Mouse (Mus musculus): ENCODE measurements around the gene Ngdn. TPM values are rescaled to one million over a fixed set of nuclear protein-coding genes. Genes with fewer than 3 reads are reported as not detected.

Gene Ngdn
- polyA plus RNA-seq, 1 experiment from 2014 or later: 70.7 TPM

DNA sequence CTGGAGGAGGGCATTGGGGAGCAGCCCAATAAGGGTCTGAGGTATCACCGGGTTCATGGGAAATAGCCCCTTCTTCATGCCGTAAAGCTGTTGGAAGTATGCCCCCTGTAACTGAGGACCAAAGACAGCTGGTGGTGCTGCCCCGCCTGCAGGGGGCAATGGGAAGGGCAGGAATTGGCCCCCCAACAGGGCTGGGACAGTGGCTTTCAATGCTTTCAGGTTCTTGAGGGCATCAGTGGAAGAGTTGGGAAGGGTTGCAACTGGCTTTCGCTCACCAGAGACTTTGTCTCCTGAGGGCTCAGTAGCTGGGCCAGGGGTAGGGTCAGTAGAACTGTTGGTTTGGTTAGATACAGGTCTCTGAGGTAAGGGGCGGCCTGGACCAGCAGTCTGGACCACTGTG, 47.9 kb downstream of the Ngdn start:
- Histone ChIP-seq H3K36me3 (peaks cover 25% of the 10 kb centered on the region), H3K27me3 (no peaks in the 10 kb centered on the region), H3K4me3 (replicated peaks) (no peak overlapping the region), H3K9ac (no peak overlapping the region), H3K27ac (replicated peaks) (no peak overlapping the region), H3K4me2 (replicated peaks) (no peak overlapping the region), H3K4me1 (peaks cover 29% of the 10 kb centered on the region), H3K9me3 (replicated peaks) (no peaks in the 10 kb centered on the region)
- 89% methylated on average over 5 of the region's 5 CpGs for WGBS
- no peak for ATAC-seq (ENCODE audit: insufficient number of reproducible peaks, low FRiP score, low TSS enrichment, low read depth)

DNA sequence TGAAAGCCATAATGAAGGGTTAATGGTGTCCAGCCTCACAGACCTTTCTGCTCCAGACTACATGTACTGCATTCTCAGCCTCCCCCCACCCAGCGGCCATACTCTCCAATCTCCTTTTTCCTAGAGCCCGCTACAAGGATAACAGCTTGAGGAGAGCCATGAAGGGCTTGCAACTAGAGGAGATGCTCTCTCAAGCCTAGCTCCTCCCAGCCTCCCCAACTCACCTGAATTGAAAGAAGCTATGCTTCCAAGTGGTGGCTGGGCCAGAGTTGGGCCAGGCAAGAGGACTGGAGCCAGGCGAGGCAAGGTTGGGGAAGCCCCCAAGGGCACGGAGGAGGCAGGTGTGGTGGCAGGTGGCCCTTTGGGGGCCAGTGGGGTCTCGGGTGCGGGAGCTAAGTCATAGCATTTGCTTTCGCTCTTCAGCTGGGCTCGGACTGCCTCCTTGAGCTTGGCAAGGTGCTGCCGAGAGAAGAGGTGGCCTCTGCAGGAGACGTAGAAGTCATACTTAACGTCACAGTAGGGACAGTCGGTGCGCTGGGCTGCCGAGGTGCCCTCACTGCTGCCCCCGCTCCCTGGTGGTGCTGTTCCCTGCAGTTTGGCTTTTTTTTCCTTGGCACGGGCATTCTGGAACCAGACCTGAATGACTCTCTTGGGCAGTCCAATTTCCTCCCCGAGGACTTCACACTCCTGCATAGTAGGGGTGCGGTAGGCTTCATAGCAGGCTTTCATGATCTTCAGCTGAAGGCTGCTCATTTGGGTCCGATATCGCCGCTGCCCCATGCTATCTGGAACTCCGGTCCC, 48.5 kb downstream of the Ngdn start:
- 84% methylated on average over 22 of the region's 22 CpGs for WGBS
- Histone ChIP-seq H3K4me3 (replicated peaks) (no peak overlapping the region), H3K4me1 (peaks cover 29% of the 10 kb centered on the region), H3K27me3 (no peaks in the 10 kb centered on the region), H3K9ac (no peak overlapping the region), H3K9me3 (replicated peaks) (no peaks in the 10 kb centered on the region), H3K27ac (replicated peaks) (no peak overlapping the region), H3K36me3 (peaks cover 25% of the 10 kb centered on the region), H3K4me2 (replicated peaks) (no peak overlapping the region)
- no peak for ATAC-seq (ENCODE audit: insufficient number of reproducible peaks, low FRiP score, low TSS enrichment, low read depth)

DNA sequence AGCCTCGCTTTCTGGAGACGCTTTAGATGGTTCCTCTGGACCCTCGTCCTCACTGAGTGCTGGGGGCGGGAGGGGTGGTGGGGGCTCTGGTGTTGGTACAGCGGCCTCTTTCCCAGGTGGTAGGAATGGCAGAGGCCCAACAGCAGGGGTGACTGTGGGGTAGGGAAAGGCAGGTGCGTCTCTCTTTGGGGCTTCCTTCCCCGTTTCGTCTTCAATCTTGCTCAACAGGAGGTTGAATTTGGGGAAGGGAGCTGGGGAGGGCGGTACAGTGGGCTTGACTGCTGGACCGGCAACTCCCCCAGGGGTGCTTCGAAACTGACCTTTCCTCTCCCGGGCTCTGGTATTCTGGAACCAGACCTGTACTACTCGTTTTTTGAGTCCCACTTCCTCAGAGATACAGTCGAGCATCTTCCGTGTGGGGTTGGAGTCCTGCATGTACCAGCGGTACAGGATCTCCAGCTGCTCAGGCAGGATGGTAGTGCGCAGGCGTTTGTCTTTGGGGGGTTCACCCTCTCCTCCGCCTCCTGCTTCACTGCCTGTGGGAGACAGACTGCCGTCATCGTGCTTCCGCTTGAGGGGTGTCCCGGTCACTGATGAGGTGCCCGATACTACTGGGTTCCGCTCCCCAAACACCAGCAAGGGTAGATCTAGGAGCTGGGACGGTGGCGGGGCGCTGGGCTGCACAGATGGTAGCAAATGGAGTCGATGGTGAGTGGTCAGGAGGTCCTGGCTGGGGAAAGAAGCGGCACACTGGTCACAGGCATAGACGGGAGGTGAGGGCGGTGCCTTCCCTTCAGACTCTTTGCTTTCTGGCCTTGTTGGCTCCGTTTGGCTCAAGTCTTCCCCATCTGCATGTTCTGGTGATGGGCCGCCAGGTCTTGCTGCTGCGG, 49.5 kb downstream of the Ngdn start:
- ATAC-seq (ENCODE audit: insufficient number of reproducible peaks, low FRiP score, low TSS enrichment, low read depth): no peak
- peaks cover 23% of the 10 kb centered on the region for H3K4me1 ChIP-seq
- H3K36me3 ChIP-seq: peaks cover 25% of the 10 kb centered on the region
- WGBS: 79% methylated on average over 35 of the region's 35 CpGs
- no peaks in the 10 kb centered on the region for H3K9me3 ChIP-seq (replicated peaks)
- H3K27me3 ChIP-seq: no peaks in the 10 kb centered on the region
- H3K4me3 ChIP-seq (replicated peaks): no peak overlapping the region
- no peak overlapping the region for H3K9ac ChIP-seq
- no peak overlapping the region for H3K4me2 ChIP-seq (replicated peaks)
- no peak overlapping the region for H3K27ac ChIP-seq (replicated peaks)

DNA sequence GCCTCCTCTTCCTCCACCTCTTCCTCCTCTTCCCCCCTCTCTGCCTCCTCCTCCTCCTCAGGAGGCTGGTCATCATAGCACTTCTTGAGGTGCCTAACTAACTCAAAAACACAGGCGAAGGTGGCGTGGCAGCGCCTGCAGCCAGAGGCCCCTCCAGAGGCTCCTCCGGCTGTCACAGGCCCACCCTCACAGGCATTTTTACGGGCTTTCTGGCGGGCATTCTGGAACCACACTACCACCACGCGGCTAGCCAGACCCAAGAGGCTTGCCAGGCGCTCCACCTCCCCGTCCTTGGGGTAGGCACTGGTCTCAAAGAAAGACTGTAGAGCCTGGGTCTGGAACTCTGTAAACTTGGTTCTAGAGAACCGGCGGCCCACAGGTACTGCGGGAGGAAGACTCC, 50.1 kb downstream of the Ngdn start:
- no peak for ATAC-seq (ENCODE audit: insufficient number of reproducible peaks, low FRiP score, low TSS enrichment, low read depth)
- Histone ChIP-seq H3K4me2 (replicated peaks) (no peak overlapping the region), H3K4me3 (replicated peaks) (no peak overlapping the region), H3K9me3 (replicated peaks) (no peaks in the 10 kb centered on the region), H3K9ac (no peak overlapping the region), H3K4me1 (peaks cover 21% of the 10 kb centered on the region), H3K27ac (replicated peaks) (no peak overlapping the region), H3K27me3 (no peaks in the 10 kb centered on the region), H3K36me3 (peaks cover 25% of the 10 kb centered on the region)
- WGBS: 87% methylated on average over 13 of the region's 13 CpGs

DNA sequence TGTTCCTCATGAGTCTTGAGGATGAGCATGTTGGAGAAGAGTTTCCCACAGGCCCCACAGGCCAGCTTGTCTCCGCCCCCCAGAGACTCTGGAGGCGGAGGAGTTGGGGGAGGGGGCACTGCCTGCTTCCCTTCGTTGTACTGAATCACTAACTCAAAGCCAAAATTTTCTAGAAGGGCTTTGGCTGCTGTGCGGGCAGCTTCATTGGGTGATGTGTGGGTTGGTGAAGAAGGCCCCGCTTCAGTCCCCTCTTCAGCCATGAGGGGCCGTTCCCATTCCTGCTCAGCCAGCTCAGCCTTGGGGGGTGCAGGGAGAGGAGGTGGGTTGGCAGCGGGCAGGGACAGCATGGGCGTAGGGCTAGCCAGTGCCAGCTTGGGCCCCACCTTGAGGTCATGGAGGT, 50.8 kb downstream of the Ngdn start:
- no peak for ATAC-seq (ENCODE audit: insufficient number of reproducible peaks, low FRiP score, low TSS enrichment, low read depth)
- Histone ChIP-seq H3K9ac (no peak overlapping the region), H3K27me3 (no peaks in the 10 kb centered on the region), H3K36me3 (peaks cover 25% of the 10 kb centered on the region), H3K9me3 (replicated peaks) (no peaks in the 10 kb centered on the region), H3K27ac (replicated peaks) (no peak overlapping the region), H3K4me1 (peaks cover 18% of the 10 kb centered on the region), H3K4me2 (replicated peaks) (no peak overlapping the region), H3K4me3 (replicated peaks) (no peak overlapping the region)
- WGBS: 85% methylated on average over 8 of the region's 8 CpGs

DNA sequence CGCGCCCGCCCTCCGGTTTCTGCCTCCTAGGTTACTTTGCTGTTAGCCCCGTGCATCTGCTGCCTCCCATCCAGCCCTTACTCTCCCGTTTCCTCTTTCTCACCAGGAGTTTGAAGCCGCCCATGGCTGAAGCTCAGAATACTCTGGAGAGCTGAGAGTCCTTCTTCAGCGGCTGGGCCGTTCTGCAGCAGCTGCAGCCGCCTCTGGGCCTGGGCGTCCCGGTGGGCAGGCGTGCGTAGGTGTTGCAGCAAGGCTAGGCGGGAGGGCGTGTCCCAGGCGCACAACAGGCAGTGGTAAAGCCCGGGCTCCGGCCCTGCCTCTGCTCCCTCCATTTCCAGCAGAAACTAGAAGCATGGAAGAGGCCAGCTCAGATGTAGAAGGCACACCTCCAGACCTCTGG, 56.5 kb downstream of the Ngdn start:
- WGBS: 28% methylated on average over 19 of the region's 19 CpGs
- H3K36me3 ChIP-seq: peaks cover 7% of the 10 kb centered on the region; the same call in 1 of the 2 replicates
- 0 out of 2 replicates have a peak, but pooled peaks have one; percentile 17 for ATAC-seq (ENCODE audit: insufficient number of reproducible peaks, low FRiP score, low TSS enrichment, low read depth)
- 0 out of 2 replicates have a peak overlapping the region, but pooled peaks have one; percentile 3 for H3K27ac ChIP-seq (replicated peaks)
- H3K27me3 ChIP-seq: no peaks in the 10 kb centered on the region
- no peaks in the 10 kb centered on the region for H3K9me3 ChIP-seq (replicated peaks)
- H3K4me2 ChIP-seq (replicated peaks): peak overlapping the region; percentile 31
- H3K4me3 ChIP-seq (replicated peaks): peak overlapping the region; percentile 9
- H3K9ac ChIP-seq: no peak overlapping the region
- peaks cover 22% of the 10 kb centered on the region; the same call in 1 of the 2 replicates for H3K4me1 ChIP-seq

MicroRNAs encoded within 50 kb of the gene (microRNA counts, 519-probe panel; counts per million panel counts)
- 1,740 counts per million, percentile 23 among the panel's probes with 10 or more counts for microRNA mmu-miR-208b

Small RNA genes within 50 kb of the gene (microRNA-seq; reads per million reads assigned to microRNA genes)
- 90.5 reads per million, percentile 53 among the genes with 10 or more reads in this experiment for gene Mir208b (ENCODE audit: borderline number of aligned reads)

Other genes starting within 250 kb of the Ngdn start
- gene Slc7a8, start 233.5 kb upstream of the Ngdn start, polyA plus RNA-seq (2015; fragmentation: Nextera tagmentation; extraction: Ambion mirVana): 6.5 and 6.8 TPM in 2 replicates
- not detected in 2 replicates for gene Rnf212b, start 201.3 kb upstream of the Ngdn start, polyA plus RNA-seq (2015; fragmentation: Nextera tagmentation; extraction: Ambion mirVana)
- gene Homez, start 144.5 kb upstream of the Ngdn start, polyA plus RNA-seq (2015; fragmentation: Nextera tagmentation; extraction: Ambion mirVana): 9.7 and 10.1 TPM in 2 replicates
- gene Ppp1r3e, start 137.9 kb upstream of the Ngdn start, polyA plus RNA-seq (2015; fragmentation: Nextera tagmentation; extraction: Ambion mirVana): 0.83 and 1.2 TPM in 2 replicates
- 4.1 and 5.0 TPM in 2 replicates for gene Bcl2l2, start 132.1 kb upstream of the Ngdn start, polyA plus RNA-seq (2015; fragmentation: Nextera tagmentation; extraction: Ambion mirVana)
- not detected in 2 replicates for gene Gm20521, start 132.0 kb upstream of the Ngdn start, polyA plus RNA-seq (2015; fragmentation: Nextera tagmentation; extraction: Ambion mirVana)
- 124 and 125 TPM in 2 replicates for gene Pabpn1, start 123.0 kb upstream of the Ngdn start, polyA plus RNA-seq (2015; fragmentation: Nextera tagmentation; extraction: Ambion mirVana)
- 81.7 and 93.6 TPM in 2 replicates for gene Slc22a17, start 102.3 kb upstream of the Ngdn start, polyA plus RNA-seq (2015; fragmentation: Nextera tagmentation; extraction: Ambion mirVana)
- 59.7 and 63.4 TPM in 2 replicates for gene Efs, start 89.3 kb upstream of the Ngdn start, polyA plus RNA-seq (2015; fragmentation: Nextera tagmentation; extraction: Ambion mirVana)
- 0.47 TPM in 1 of 2 replicates, not detected in the other for gene Il25, start 82.8 kb upstream of the Ngdn start, polyA plus RNA-seq (2015; fragmentation: Nextera tagmentation; extraction: Ambion mirVana)
- gene Cmtm5, start 79.2 kb upstream of the Ngdn start, polyA plus RNA-seq (2015; fragmentation: Nextera tagmentation; extraction: Ambion mirVana): 8.9 and 9.4 TPM in 2 replicates
- gene Myh6, start 48.5 kb upstream of the Ngdn start, polyA plus RNA-seq (2015; fragmentation: Nextera tagmentation; extraction: Ambion mirVana): 3.0 and 6.0 TPM in 2 replicates
- gene Gm17428, start 38.5 kb upstream of the Ngdn start, polyA plus RNA-seq (2015; fragmentation: Nextera tagmentation; extraction: Ambion mirVana): not detected in 2 replicates
- gene Myh7, start 20.8 kb upstream of the Ngdn start, polyA plus RNA-seq (2015; fragmentation: Nextera tagmentation; extraction: Ambion mirVana): 21.5 and 33.1 TPM in 2 replicates
- 4.2 and 5.0 TPM in 2 replicates for gene Zfhx2, start 76.9 kb downstream of the Ngdn start, polyA plus RNA-seq (2015; fragmentation: Nextera tagmentation; extraction: Ambion mirVana)
- 21.5 and 22.4 TPM in 2 replicates for gene Thtpa, start 79.3 kb downstream of the Ngdn start, polyA plus RNA-seq (2015; fragmentation: Nextera tagmentation; extraction: Ambion mirVana)
- 25.5 and 29.1 TPM in 2 replicates for gene Ap1g2, start 91.1 kb downstream of the Ngdn start, polyA plus RNA-seq (2015; fragmentation: Nextera tagmentation; extraction: Ambion mirVana)
- 3.0 and 3.6 TPM in 2 replicates for gene Jph4, start 101.5 kb downstream of the Ngdn start, polyA plus RNA-seq (2015; fragmentation: Nextera tagmentation; extraction: Ambion mirVana)
- 14.4 and 33.7 TPM in 2 replicates for gene Dhrs2, start 206.6 kb downstream of the Ngdn start, polyA plus RNA-seq (2015; fragmentation: Nextera tagmentation; extraction: Ambion mirVana)